ENCODE assay signal across 9 mouse cellular contexts in the genomic region with DNA sequence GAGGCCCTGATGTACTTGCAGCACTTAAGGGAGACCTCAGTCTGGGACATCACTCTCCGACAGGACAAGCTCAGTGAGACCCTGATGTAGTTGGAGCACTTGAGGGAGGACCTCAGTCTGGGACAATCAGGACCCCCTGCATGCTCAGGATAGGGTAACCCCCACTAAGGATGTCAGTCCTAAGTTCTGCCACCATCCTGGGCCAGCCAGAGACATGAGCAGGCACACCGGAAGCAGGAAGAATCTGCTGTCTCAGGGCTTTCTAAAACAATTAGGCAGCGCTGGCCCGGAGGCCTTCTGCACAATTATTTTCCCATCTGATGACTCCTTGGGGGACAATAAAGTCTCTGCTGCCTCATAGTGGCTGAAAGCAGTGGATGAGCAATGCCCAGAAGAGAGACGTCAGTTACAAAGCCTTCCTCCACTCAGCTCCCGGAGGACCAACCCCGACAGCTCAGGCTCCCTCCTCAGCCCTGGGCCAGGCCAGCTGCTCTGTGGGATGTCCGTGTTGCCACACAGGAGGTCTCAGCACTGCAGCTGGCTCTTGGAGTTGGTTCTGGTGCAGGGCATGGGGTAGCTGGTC. TPM values are rescaled to one million over a fixed set of nuclear protein-coding genes. Genes with fewer than 3 reads are reported as not detected.
DNase-seq lines count a peak whose midpoint lies in the region; ATAC-seq and TF ChIP-seq lines count a peak whose summit lies in the region.
"Had no signal": no experiment of that assay in that cellular context is flagged by ENCODE, and none has a peak within 500 bp of the region (broad histone marks: within the 10 kb centered on the region; RNA-seq: fewer than 3 reads in every experiment).

No protein-coding gene starts in this region.

- TF ChIP-seq EP300 in heart, adult 2 months (IDR thresholded peaks at IDR 0.05; ENCODE audit: insufficient read depth, low read depth, low read length), result no peak

- TF ChIP-seq CTCF in heart, adult 2 months (IDR thresholded peaks at IDR 0.05), result peak; percentile 62
- peak; percentile 39; the same call in 1 of the 2 replicates for TF ChIP-seq CTCF in gastrocnemius, adult 2 months (IDR thresholded peaks at IDR 0.05)

- intact Hi-C loops in heart, adult 2 months (cut with DNase I), result loop anchor here (5.0 kb wide), 1 partner anchor 119 kb away; no protein-coding TSS in a partner anchor
- intact Hi-C loops in gastrocnemius, adult 2 months (cut with DNase I), result no loop called here

- no peaks in the 10 kb centered on the region for H3K79me2 ChIP-seq in heart, adult 2 months (replicated peaks; ENCODE audit: control insufficient read depth, insufficient read depth, low read length)

- no peaks in the 10 kb centered on the region for H3K4me1 ChIP-seq in heart, adult 2 months (ENCODE audit: control insufficient read depth, insufficient read depth, low read length)
- H3K4me1 ChIP-seq in heart, embryonic 12.5 days (replicated peaks), result 0 out of 2 replicates have a peak, but pooled peaks cover 5% of the 10 kb centered on the region
- H3K4me1 ChIP-seq in limb, embryonic 12.5 days (replicated peaks), result peaks cover 31% of the 10 kb centered on the region

- no peak overlapping the region for H3K9ac ChIP-seq in heart, adult 2 months (ENCODE audit: low read depth, low read length)
- no peak overlapping the region for H3K9ac ChIP-seq in heart, embryonic 12.5 days
- no peak overlapping the region for H3K9ac ChIP-seq in limb, embryonic 12.5 days (replicated peaks)

- H3K9me3 ChIP-seq in heart, embryonic 12.5 days (replicated peaks), result no peaks in the 10 kb centered on the region
- H3K9me3 ChIP-seq in limb, embryonic 12.5 days, result no peaks in the 10 kb centered on the region

- no peak overlapping the region for H3K4me2 ChIP-seq in heart, embryonic 12.5 days
- no peak overlapping the region for H3K4me2 ChIP-seq in limb, embryonic 12.5 days

- no peak for ATAC-seq in heart, embryonic 12.5 days (ENCODE audit: insufficient number of reproducible peaks, low FRiP score)
- peak; percentile 12; the same call in 1 of the 2 replicates for ATAC-seq in limb, embryonic 12.5 days (ENCODE audit: insufficient number of reproducible peaks, insufficient read depth, low FRiP score, low TSS enrichment, low read depth)

- H3K36me3 ChIP-seq in heart, adult 2 months (ENCODE audit: control insufficient read depth, insufficient read depth, low read length), result no peaks in the 10 kb centered on the region
- H3K36me3 ChIP-seq in heart, embryonic 12.5 days, result no peaks in the 10 kb centered on the region
- H3K36me3 ChIP-seq in limb, embryonic 12.5 days, result no peaks in the 10 kb centered on the region

- H3K4me3 ChIP-seq in heart, adult 2 months, result no peak overlapping the region
- H3K4me3 ChIP-seq in heart, embryonic 12.5 days, result no peak overlapping the region
- H3K4me3 ChIP-seq in gastrocnemius, adult 2 months, result no peak overlapping the region
- no peak overlapping the region for H3K4me3 ChIP-seq in limb, embryonic 12.5 days (replicated peaks)

- no peak overlapping the region for H3K27ac ChIP-seq in heart, adult 2 months
- no peak overlapping the region for H3K27ac ChIP-seq in heart, embryonic 12.5 days (ENCODE audit: poor library complexity, severe bottlenecking)
- no peak overlapping the region for H3K27ac ChIP-seq in gastrocnemius, adult 2 months
- H3K27ac ChIP-seq in limb, embryonic 12.5 days, result no peak overlapping the region

- 29% methylated on average over 8 of the region's 8 CpGs for WGBS in heart, adult 2 months
- WGBS in heart, embryonic 12.5 days, result 46% methylated on average over 8 of the region's 8 CpGs
- WGBS in limb, embryonic 12.5 days, result 31% methylated on average over 8 of the region's 8 CpGs

- no peak for TF ChIP-seq POLR2A in heart, adult 2 months (IDR thresholded peaks at IDR 0.05; ENCODE audit: insufficient read depth, low read depth, low read length)

- DNase-seq in heart, adult 2 months, result peak in 1 of 2 experiments; percentile 16
- peak; percentile 83 for DNase-seq in Muller cell, postnatal 12 days (ENCODE audit: inconsistent ontology term)
- peak; percentile 59 for DNase-seq in gastrocnemius, adult 2 months
- DNase-seq in right cerebral cortex, postnatal 25 days, result no peak
- no peak for DNase-seq in spleen, postnatal 10 days (ENCODE audit: low spot score in 2 of 2)

- H3K27me3 ChIP-seq in heart, adult 2 months (ENCODE audit: control insufficient read depth, insufficient read depth, low read length), result no peaks in the 10 kb centered on the region; the same call in 1 of the 2 replicates
- H3K27me3 ChIP-seq in heart, embryonic 12.5 days (replicated peaks), result peaks cover 28% of the 10 kb centered on the region
- H3K27me3 ChIP-seq in limb, embryonic 12.5 days, result no peaks in the 10 kb centered on the region

RNA-seq across cellular contexts. Expression of gene Pank4, which starts 32.7 kb away (rescaled TPM):
- total RNA-seq in heart, adult 2 months (2021), result 10 to 100 TPM; 40.7 to 43.9 TPM
- 59.6 and 81.2 TPM in 2 replicates for polyA plus RNA-seq in heart, adult 2 months (2012; rRNA removed)
- polyA plus RNA-seq in heart, embryonic 12.5 days (2016; fragmentation: Nextera tagmentation; extraction: Ambion mirVana), result 45.7 and 46.2 TPM in 2 replicates
- 10 to 100 TPM; 33.8 to 43.6 TPM for total RNA-seq in gastrocnemius, adult 2 months (2021)
- 56.3 and 60.5 TPM in 2 replicates for polyA plus RNA-seq in limb, embryonic 12.5 days (2016; fragmentation: Nextera tagmentation; extraction: Ambion mirVana)

RNA-seq across cellular contexts. Expression of gene Hes5, which starts 35.9 kb away (rescaled TPM):
- not detected for total RNA-seq in heart, adult 2 months (2021)
- 0.10 TPM in 1 of 2 replicates, not detected in the other for polyA plus RNA-seq in heart, adult 2 months (2012; rRNA removed)
- 0.70 TPM in 1 of 2 replicates, not detected in the other for polyA plus RNA-seq in heart, embryonic 12.5 days (2016; fragmentation: Nextera tagmentation; extraction: Ambion mirVana)
- total RNA-seq in gastrocnemius, adult 2 months (2021), result not detected
- polyA plus RNA-seq in limb, embryonic 12.5 days (2016; fragmentation: Nextera tagmentation; extraction: Ambion mirVana), result 0.54 and 1.1 TPM in 2 replicates
- total RNA-seq: gastrocnemius, postnatal 36 days; megakaryocyte-erythroid progenitor cell, adult 5-6 weeks had no signal

RNA-seq across cellular contexts. Expression of gene Plch2, which starts 59.9 kb away (rescaled TPM):
- not detected for total RNA-seq in heart, adult 2 months (2021)
- 0.06 and 1.1 TPM in 2 replicates for polyA plus RNA-seq in heart, adult 2 months (2012; rRNA removed)
- 0.09 and 0.38 TPM in 2 replicates for polyA plus RNA-seq in heart, embryonic 12.5 days (2016; fragmentation: Nextera tagmentation; extraction: Ambion mirVana)
- under 1 TPM in 1 of 2 experiments, not detected in 1; 0.38 TPM for total RNA-seq in gastrocnemius, adult 2 months (2021)
- polyA plus RNA-seq in limb, embryonic 12.5 days (2016; fragmentation: Nextera tagmentation; extraction: Ambion mirVana), result 2.3 and 3.4 TPM in 2 replicates

Comparison
In these comparisons a context has a peak if more than half of its experiments do, and no peak if none do; other contexts are left out.
1. DNase-seq: peak in Muller cell, postnatal 12 days (single experiment) and gastrocnemius, adult 2 months (single experiment); none in right cerebral cortex, postnatal 25 days (single experiment) and spleen, postnatal 10 days (0 of 2).